Mouse (Mus musculus): ENCODE measurements around the gene Slc2a6. TPM values are rescaled to one million over a fixed set of nuclear protein-coding genes. Genes with fewer than 3 reads are reported as not detected.

Gene Slc2a6
- total RNA-seq (2018; cell fraction: chromatin; rRNA removed): 100 to 1,000 TPM in 18 of 26 experiments, 10 to 100 TPM in 8; 10.9 to 802 (median 358) TPM
- total RNA-seq (2018; cell fraction: cytosol; rRNA removed): 100 to 1,000 TPM in 15 of 26 experiments, 10 to 100 TPM in 9, 1 to 10 TPM in 2; 8.0 to 364 (median 152) TPM
- 1,000 to 10,000 TPM in 1 of 26 experiments, 100 to 1,000 TPM in 20, 10 to 100 TPM in 5; 11.4 to 1,003 (median 403) TPM for total RNA-seq (2018; cell fraction: nucleus; rRNA removed)
- 2.9 to 43.2 TPM (median 3.8 TPM) in 3 replicates for polyA plus RNA-seq (2018)

DNA sequence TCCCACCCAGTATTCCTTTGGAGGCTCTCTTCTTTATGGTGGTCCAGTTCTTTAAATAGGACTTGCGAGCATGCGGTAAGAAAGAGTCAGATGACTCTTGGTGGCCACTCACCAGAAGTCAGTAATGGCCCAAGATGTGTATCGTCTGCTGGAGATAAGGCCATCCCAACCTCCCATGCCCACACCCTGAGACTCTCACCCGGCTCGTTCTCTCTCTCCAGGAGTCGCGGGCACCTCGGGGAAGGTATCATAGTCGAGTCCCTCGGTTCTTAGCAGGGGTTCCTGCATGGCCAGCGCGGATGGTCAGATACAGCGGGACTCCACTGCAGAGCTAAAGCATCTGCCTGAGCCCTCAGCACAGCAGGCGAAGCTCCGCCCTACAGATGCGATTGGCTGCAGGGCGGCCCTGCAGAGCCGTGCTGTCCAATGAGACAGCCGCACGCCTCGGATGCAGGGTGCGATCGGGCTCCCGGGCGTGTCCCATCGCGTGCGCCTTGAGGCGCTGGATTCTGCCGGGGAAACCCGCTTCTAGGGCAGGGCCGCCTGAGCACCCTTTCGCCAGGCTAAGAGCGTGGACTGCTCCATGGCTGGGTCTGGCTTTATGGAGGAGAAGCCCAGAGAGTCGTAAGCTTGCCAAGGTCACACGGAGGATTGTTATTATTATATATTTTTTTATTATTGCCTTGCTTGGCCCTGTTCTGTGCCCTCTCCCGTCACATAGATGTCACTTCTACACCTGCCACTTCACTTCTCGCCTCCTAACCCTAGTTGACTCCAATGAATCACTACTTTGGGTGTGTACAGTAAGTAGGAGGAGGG, at the start of gene Slc2a6:
Slc2a6 (minus strand) TSS at position 381 of the 819 bp plus-strand sequence.
- 3% methylated on average over 38 of the region's 38 CpGs for WGBS (ENCODE audit: missing documents)
- H3K4me3 ChIP-seq (ENCODE audit: inconsistent target): peak within 1 kb of the TSS; percentile 54
- peaks cover 11% of the 10 kb centered on the region; the same call in 1 of the 2 replicates for H3K36me3 ChIP-seq (ENCODE audit: inconsistent target)
- H3K79me2 ChIP-seq (ENCODE audit: inconsistent target): peaks cover 17% of the 10 kb centered on the region
- peak within 1 kb of the TSS; percentile 79 for H3K27ac ChIP-seq

DNA sequence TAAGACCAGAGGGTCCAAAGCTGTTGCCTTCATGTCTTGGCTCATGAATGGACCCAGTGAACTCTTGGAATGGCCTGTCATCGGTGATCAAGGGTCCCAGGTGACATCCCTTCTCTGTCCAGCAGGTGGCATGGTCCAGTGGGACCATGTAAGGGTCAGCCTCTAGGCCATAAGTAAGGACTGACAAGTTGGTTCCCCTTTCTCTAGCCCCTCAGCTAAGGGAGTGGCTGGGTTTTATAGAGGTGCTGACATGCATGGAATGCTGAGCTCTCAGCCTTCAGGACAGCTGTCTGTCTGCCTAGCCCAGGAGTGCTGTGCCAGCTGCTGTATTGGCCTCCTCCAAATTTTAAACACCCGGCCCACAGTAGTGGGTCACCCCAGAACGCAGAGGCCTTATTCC, 47.7 kb upstream of the Slc2a6 start:
- Histone ChIP-seq H3K36me3 (ENCODE audit: inconsistent target) (no peaks in the 10 kb centered on the region), H3K27ac (no peak overlapping the region), H3K79me2 (ENCODE audit: inconsistent target) (no peaks in the 10 kb centered on the region), H3K4me3 (ENCODE audit: inconsistent target) (no peak overlapping the region)
- WGBS (ENCODE audit: missing documents): 51% methylated on average over 3 of the region's 3 CpGs

DNA sequence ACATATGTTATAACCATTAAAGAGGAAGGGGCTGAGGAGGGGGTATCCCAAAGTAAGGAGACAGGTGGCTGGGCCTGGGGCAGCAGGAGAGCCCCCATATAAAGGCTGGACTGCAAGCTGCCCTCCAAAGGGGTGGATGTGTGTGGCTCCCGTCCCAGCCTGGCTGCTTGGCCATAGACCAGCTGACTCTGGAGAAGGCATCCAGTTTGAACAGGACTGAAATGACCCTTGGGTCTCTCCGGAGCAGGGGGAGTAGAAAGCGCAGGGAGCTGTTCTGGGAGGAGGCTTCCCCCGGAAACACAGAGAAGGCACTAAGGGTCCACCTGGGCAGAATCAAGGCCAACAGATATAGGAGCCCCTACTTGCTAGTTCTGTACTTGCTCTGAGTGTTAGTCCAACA, 47.0 kb upstream of the Slc2a6 start:
- Histone ChIP-seq H3K79me2 (ENCODE audit: inconsistent target) (no peaks in the 10 kb centered on the region), H3K36me3 (ENCODE audit: inconsistent target) (no peaks in the 10 kb centered on the region), H3K27ac (no peak overlapping the region), H3K4me3 (ENCODE audit: inconsistent target) (no peak overlapping the region)
- WGBS (ENCODE audit: missing documents): 90% methylated on average over 4 of the region's 4 CpGs

DNA sequence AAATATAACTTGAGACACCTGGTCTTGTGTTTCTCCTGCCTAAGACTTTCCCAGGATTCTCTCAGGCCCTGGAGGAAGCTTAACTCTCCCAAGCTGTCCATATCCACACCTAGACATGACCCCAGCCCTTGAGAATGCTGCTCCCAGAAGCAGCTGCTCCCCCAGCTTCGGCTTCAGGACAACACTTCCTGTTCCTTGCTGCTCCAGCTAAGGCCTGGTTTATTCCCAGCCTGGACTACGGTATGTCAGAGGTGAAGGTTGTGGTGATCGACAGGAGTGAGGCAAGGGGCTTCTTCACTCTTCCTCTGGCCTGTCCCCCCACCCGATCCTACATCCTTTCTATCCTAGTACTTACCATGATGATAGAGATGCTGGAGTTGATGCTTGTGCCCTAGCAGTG, 45.6 kb upstream of the Slc2a6 start:
- Histone ChIP-seq H3K27ac (no peak overlapping the region), H3K79me2 (ENCODE audit: inconsistent target) (no peaks in the 10 kb centered on the region), H3K4me3 (ENCODE audit: inconsistent target) (no peak overlapping the region), H3K36me3 (ENCODE audit: inconsistent target) (no peaks in the 10 kb centered on the region)
- 92% methylated on average over 4 of the region's 4 CpGs for whole genome bisulfite sequencing (ENCODE audit: missing documents)

DNA sequence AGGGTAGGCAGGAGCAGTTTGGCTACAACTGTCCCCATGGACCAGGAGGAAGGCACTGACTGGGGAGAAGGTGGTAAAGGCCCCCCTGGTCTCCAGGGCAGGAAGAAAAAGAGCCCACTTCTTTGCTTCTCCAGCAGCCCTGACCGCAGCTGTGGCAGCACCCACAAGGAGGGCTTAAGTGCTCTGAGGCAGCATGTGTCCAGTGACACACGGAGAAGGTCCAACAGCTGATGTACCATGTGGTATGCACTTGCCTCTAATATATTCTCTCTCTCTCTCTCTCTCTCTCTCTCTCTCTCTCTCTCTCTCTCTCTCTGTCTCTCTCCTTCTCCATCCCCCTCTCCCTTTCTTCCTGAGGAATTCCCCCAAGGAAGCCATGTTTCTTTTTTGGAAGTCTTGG, 44.2 kb upstream of the Slc2a6 start, which contains the start of gene Mymk:
Mymk (minus strand) TSS at position 202 of the 400 bp plus-strand sequence.
- WGBS (ENCODE audit: missing documents): 75% methylated on average over 2 of the region's 2 CpGs
- H3K36me3 ChIP-seq (ENCODE audit: inconsistent target): no peaks in the 10 kb centered on the region
- no peak within 1 kb of the TSS for H3K27ac ChIP-seq
- no peak within 1 kb of the TSS for H3K4me3 ChIP-seq (ENCODE audit: inconsistent target)
- H3K79me2 ChIP-seq (ENCODE audit: inconsistent target): no peaks in the 10 kb centered on the region

DNA sequence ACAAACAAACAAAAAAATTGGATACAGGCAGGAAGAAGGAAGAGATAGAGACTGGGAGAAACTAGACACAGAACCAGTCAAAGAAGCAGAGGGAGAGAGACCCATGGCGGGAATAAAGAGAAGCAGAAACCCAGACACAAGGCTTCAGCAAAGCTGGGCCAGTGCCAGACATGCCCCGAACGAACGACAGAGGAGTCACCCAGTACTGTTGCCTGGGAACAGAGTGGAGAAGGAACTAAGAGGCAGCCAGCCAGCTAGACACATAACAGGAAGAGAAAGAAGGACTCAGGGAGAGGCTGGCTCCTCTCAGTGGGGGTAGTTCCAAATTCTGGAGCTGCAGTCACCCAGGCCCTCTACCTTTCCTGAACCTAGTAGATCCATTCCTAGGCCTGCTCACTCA, 43.3 kb upstream of the Slc2a6 start:
- 2% methylated on average over 4 of the region's 4 CpGs for WGBS (ENCODE audit: missing documents)
- no peaks in the 10 kb centered on the region for H3K36me3 ChIP-seq (ENCODE audit: inconsistent target)
- no peak overlapping the region for H3K27ac ChIP-seq
- no peaks in the 10 kb centered on the region for H3K79me2 ChIP-seq (ENCODE audit: inconsistent target)
- no peak overlapping the region for H3K4me3 ChIP-seq (ENCODE audit: inconsistent target)

DNA sequence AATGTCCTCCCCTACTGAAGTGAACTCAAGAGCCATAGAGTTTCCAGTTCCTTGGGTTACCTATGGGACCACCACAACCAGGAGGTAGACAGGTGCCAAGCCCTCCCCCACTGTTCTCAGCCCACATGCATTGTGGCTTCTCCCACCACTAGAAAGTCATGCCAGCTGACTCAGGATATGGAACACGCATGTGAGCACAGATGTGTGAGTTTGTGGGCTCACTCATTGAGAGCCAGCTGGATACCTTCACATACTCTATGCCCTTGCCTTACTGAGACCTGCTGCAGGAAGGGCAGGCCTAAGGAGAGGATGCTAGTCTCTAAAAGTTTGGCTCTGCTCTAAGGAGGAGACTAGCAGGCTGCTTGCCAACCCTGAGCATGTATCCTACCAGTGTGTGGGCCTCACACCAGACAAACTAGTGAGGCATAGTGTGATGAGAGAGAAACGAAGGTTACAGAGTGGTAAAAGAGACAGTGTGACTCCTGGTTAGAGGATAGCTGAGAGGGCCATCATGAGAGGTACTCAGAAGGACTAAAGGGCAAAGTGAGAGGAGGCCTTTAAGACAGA, 42.5 kb upstream of the Slc2a6 start:
- WGBS (ENCODE audit: missing documents): 89% methylated on average over 2 of the region's 2 CpGs
- Histone ChIP-seq H3K4me3 (ENCODE audit: inconsistent target) (no peak overlapping the region), H3K27ac (no peak overlapping the region), H3K79me2 (ENCODE audit: inconsistent target) (no peaks in the 10 kb centered on the region), H3K36me3 (ENCODE audit: inconsistent target) (no peaks in the 10 kb centered on the region)

DNA sequence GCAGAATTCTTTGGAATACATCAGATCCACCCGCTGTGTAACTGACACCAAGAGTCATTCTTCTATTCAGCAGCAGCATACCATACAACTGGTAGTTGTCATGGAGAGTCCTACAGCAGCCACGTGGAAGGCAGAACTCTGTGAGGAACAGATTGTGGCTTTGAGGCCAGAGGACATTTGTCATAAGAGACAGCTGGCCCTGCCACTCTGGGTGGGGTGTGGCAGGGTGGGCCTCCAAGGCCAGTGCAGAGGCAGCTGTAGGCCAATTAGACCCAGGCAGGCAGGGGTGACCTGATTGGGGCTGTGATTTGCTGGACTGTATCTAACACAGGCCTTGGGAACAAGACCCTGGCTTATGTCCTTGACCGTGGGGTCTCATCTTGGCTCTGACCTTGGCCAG, 41.8 kb upstream of the Slc2a6 start:
- no peaks in the 10 kb centered on the region for H3K79me2 ChIP-seq (ENCODE audit: inconsistent target)
- 63% methylated on average over 3 of the region's 3 CpGs for WGBS (ENCODE audit: missing documents)
- H3K36me3 ChIP-seq (ENCODE audit: inconsistent target): no peaks in the 10 kb centered on the region
- no peak overlapping the region for H3K4me3 ChIP-seq (ENCODE audit: inconsistent target)
- H3K27ac ChIP-seq: no peak overlapping the region

DNA sequence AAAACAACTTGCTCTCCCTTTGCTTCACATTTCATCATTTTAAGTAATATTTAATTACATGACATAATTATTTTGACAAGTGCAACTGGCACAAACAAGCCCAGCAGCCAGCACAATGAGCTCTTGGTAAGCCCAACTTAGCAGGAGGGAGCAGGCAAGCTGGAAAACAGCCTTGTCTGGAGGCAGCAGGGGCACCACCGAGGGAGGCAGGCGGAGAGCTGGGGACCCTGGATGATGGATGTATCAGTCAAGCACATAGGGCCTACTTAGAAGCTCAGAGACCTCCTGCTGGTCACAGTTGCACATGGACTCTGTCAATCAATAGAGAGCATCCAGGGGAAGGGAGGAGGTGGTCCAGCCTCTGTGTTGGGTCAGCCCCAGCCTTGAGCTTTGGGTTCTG, 40.2 kb upstream of the Slc2a6 start:
- WGBS (ENCODE audit: missing documents): 100% methylated on average over 2 of the region's 2 CpGs
- Histone ChIP-seq H3K4me3 (ENCODE audit: inconsistent target) (no peak overlapping the region), H3K27ac (no peak overlapping the region), H3K79me2 (ENCODE audit: inconsistent target) (no peaks in the 10 kb centered on the region), H3K36me3 (ENCODE audit: inconsistent target) (no peaks in the 10 kb centered on the region)

DNA sequence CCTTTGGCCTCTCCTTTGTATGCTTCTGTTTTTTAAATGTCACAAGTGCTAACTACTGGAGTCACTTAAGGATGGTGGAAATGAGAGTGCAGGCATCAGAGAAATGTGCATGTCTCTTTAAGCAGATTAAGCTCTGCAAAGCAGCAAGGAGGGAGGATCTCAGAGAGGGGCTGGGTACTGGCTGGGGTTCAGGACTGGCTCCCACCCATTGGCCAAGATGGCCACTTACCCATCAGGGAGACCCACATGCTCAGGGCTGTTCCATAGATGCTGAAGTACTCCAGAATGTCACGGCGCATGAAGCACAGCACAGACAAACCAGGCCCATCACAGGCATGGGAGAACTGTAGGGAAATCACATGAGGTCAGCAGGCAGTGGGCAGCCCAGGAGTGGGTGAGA, 39.3 kb upstream of the Slc2a6 start:
- H3K79me2 ChIP-seq (ENCODE audit: inconsistent target): no peaks in the 10 kb centered on the region
- WGBS (ENCODE audit: missing documents): 93% methylated on average over 2 of the region's 2 CpGs
- no peak overlapping the region for H3K27ac ChIP-seq
- H3K4me3 ChIP-seq (ENCODE audit: inconsistent target): no peak overlapping the region
- no peaks in the 10 kb centered on the region for H3K36me3 ChIP-seq (ENCODE audit: inconsistent target)

DNA sequence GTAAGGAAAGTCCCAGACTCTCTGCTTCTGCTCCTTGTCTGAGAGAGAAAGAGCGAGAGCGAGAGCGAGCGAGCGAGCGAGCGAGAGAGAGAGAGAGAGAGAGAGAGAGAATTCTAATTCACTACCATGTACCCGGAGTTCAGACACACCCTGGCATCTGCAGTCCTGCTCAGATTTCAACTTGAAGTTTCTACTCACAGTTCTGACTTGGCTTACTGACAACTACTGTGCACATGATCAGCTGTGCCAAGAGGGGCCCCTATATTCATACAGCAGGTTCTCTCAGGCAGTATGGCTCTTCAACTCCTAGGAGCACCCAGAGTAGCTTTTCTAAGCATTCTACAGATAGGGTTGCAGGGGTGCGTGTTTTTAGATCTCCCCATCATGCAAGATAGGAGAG, 31.4 kb upstream of the Slc2a6 start:
- H3K79me2 ChIP-seq (ENCODE audit: inconsistent target): no peaks in the 10 kb centered on the region
- 82% methylated on average over 9 of the region's 9 CpGs for WGBS (ENCODE audit: missing documents)

DNA sequence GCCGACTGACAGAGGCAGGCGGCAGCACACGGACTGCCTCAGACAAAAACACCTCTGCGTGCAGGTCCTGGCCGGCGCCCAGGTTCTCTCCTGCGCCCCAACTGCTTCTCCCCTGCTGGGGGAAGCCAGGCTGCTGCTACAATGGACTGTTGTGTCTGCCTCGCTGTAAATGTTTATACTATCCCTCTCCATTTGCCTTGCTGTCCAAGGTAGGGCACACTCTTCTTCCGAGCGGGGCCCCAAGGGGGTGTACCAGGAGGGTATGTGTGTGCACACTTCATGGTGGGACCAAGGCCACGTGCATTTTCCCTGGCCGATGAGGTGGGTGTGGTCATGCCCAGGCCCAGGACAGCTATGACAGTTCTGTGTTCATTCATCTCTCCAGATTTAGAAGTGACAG, 31.0 kb upstream of the Slc2a6 start:
- Histone ChIP-seq H3K4me3 (ENCODE audit: inconsistent target) (no peak overlapping the region), H3K79me2 (ENCODE audit: inconsistent target) (no peaks in the 10 kb centered on the region), H3K36me3 (ENCODE audit: inconsistent target) (no peaks in the 10 kb centered on the region), H3K27ac (no peak overlapping the region)
- 21% methylated on average over 12 of the region's 12 CpGs for WGBS (ENCODE audit: missing documents)

More for the DNA sequence above, 31.4 kb upstream of the Slc2a6 start:
- H3K27ac ChIP-seq: no peak overlapping the region
- H3K36me3 ChIP-seq (ENCODE audit: inconsistent target): no peaks in the 10 kb centered on the region
- no peak overlapping the region for H3K4me3 ChIP-seq (ENCODE audit: inconsistent target)

DNA sequence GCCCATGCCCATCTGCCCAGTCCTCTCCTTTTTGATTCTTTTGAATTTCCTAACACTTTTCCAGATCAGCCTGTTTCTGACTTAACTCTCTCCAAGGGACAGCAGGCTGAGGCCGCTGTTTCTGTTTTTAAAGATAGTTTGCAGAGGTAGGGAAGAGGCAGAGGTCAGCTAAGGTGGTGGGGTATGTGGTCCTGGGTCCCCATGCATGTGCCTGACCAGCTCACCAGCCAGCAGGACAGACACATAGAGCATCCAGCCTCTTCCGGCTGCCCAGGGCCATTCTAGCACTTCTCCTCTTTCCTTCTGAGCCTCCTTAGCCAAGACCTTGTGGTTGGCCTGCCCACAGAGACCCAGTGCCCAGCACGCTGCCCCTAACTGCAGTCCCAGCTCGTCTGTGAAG, 30.5 kb upstream of the Slc2a6 start:
- Histone ChIP-seq H3K79me2 (ENCODE audit: inconsistent target) (no peaks in the 10 kb centered on the region), H3K36me3 (ENCODE audit: inconsistent target) (no peaks in the 10 kb centered on the region), H3K4me3 (ENCODE audit: inconsistent target) (no peak overlapping the region), H3K27ac (no peak overlapping the region)
- 27% methylated on average over 4 of the region's 4 CpGs for WGBS (ENCODE audit: missing documents)

DNA sequence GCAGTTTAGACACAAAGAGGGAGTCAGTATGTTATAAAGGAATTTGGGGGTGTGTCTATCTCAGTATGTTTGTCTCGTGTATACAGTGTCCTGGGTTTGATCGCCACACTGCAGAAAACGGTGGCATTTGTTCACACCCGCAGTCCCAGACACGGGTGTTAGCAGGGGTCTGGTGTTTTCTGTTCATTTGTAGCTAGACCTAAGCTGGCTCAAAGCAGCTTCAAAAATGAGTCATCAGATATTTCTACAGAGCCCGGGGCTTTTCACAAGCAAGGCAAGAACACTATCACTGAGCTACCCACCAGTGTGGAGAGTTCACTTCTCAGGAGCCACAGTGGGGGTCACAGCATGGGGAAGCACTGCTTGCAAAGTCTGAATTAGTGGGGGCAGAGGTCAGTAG, 21.6 kb upstream of the Slc2a6 start:
- no peak overlapping the region for H3K27ac ChIP-seq

More for the DNA sequence above, 21.6 kb upstream of the Slc2a6 start:
- Histone ChIP-seq H3K36me3 (ENCODE audit: inconsistent target) (no peaks in the 10 kb centered on the region), H3K79me2 (ENCODE audit: inconsistent target) (no peaks in the 10 kb centered on the region), H3K4me3 (ENCODE audit: inconsistent target) (no peak overlapping the region)
- 74% methylated on average over 6 of the region's 6 CpGs for WGBS (ENCODE audit: missing documents)
